Mouse (Mus musculus) cerebellum, adult 8-10 months (tissue): ENCODE measurements at regions not wholly inside any gene's neighbourhood (a gene's known extent, or its start where the extent isn't known, plus 50 kb on each side); places are given as distances from the start of the nearest gene placed in this dataset.

Experiments
- DNase-seq: peaks from one replicate; pipeline ENCODE4 v3.0.0; 2022

DNA sequence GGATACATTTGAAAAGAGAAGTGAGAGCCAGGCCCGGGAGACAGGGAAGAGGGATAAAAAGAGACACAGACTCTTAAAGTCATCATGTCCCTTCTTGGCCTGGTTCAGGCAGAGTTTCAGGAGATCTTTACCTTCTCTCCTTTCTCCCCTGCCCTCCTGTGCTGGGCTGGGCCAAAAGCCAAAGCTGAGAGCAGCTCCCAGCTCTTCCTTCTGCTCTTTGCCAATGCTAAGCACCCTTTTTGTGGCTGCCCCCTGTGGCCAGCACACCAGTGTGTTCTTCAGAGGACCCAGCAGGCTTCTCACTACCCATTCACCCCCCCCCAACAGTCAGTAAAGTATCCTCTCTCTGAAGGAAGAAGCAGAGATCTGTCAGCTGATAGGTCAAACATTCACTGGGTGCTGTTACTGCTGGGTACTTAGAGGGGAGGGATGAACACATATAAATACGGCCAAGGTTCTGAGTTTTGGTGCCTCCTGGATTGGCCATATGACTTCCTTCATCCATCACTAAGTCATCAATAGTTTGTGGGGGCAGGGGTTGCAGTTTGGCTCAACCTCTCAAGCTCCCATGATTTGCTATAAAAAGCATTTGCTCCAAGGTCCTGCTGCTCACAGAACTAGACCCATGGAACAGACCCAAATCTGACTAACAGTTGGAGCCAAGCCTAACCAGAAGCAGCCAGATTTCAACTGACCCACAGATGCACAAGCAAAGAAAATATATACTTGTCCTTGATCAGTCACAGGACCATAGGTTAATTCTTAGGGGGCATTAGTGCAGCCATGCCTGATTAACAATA, 87.7 kb upstream of the Spdye4c start:
- no peak for DNase-seq

DNA sequence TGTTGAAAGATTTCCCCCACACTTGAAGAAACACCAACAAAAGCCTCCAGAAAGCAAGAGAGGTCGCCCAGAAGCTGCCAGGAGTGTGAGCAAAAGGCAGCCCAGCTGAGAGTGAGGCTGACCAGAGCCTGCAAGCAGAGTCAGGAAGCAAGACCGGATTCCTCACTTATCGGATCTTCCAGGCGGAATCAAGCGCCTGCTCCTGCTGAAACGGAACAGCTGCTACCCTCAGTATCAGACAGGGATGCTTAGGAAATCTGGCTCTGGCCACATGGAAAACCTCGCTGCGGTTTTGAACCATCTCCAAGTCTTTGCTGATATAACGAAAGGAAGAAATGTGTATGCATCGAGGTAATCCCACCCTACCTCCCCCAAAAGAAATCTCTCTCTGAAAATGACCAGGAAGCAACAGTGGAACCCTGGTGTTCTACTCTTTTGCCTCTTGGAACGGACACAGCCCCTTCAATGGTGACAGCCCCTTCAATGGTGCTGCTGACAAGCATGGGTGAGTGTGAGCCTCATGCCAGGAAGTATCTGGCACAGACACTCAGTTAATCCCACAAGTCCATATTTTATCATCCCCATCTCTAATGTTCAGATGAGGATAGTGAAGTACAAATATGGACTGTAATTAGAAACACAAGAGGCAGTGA, 83.3 kb upstream of the Spdye4c start:
- DNase-seq = peak; percentile 7

DNA sequence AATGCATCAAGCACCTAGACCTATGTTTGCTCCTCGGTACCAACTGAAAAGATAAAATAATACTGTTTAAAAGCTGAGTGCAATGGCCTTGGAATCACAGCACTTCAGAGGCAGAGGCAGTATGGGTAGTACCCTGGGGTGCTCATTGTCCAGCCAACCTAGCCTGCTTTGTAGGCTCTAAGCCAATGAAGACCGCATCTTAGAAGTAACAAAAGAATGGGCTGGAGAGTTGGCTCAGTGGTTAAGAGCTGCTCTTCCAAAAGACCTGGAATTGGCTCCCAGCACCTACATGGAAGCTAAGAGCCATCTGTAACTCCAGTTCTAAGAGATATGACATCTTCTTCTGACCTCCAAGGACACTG, 82.8 kb upstream of the Spdye4c start:
- no peak for DNase-seq

DNA sequence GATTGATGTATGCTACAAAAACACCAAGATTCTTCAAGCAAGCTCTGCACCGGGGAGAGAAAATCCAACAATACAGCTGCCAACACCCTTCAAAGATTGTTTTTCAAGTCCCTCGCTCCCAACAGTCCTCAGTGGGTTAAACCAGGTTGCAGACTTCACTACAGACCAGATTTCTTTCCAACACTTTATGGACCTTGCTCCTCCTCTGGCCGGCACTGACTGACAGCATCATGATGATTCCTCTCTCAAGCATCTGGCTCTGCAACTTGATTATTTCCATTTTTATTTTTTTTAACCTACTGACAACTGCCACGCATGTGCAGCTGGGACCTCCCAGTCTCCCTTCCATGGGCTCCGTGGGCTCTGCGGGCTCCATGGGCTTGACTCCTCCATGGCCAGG, 79.7 kb upstream of the Spdye4c start:
- no peak for DNase-seq

DNA sequence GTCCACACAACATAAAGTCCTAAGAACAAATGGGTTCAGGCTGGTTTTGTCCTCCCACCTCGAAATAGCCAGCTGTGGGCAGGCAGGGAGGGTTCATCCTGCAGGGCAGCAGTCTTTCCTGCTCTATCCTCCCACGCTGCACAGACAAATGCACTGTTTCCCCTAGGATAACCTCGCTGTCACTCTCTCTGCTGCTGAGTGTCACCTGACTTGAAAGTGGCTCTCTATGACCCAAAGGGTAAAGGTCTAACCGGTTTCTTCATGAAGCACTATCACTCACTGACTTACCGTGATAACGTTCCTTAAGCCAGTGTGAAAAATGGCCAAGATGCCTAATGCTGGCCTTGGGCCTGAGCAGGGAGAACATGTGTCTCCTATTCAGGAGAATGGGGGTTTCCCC, 78.2 kb upstream of the Spdye4c start:
- no peak for DNase-seq

DNA sequence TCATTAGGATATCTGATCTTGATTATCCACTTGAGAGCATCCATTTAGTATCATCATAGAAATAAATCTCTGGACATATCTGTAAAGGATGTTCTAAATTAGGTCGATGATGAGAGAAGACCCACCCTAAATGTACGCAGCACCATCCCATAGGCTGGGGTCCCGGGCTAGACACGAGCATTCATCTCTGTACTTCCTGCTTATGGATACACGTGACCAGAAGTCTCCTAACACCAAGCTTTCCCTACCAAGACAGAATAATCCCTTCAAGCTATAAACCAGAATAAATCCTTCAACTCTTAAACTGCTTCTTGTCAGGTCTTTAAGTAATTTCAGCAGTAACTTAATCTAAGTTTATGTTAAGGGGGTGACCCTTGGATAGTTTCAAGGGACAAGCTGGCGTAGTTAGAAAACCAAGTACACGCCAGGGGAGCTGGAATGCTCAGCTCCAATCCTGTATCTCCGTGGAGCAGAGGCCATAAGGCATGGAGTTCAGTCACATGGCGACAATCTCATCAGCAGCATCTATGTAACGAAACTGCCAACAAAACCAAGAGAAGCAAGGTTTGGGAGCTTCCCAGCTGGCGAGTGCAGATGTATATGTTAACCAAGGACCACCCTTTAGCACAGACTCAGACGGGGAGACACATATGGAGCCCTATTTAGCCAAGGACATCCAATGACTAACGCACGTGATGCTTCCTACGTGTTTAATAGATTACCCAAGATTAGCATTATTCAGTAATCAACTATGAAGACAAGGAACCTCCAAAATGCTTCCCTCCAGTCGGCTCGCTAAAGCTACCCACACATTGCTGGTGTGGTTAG, 76.3 kb upstream of the Spdye4c start:
- no peak for DNase-seq

- no peak for DNase-seq
These were observed 75.3 kb upstream of the Spdye4c start for GRCm38 (mm10) chr2:128515701-128516100.

DNA sequence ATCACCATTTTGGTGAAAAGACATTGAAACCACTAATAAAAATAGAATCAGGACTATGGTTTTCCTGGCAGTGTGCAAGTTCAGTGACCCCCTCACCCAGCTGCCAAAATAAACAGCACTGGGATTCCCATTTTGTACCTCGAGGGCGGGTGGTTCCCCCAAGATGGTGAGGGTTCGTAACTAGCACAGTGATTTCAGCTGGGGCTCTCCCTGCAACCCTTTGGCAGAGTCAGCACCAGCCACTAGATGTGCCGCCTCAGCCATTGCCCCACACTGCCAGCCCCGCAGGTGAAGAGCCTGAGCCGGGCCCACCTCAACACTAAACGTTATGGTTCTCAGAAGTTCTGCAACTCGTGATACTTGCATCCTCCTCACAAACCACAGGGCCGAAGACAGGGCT, 74.3 kb upstream of the Spdye4c start:
- no peak for DNase-seq

GRCm38 (mm10) chr2:128518142-128518541, 72.9 kb upstream of the Spdye4c start:
- no peak for DNase-seq

GRCm38 (mm10) chr2:128521701-128522443, 69.1 kb upstream of the Spdye4c start:
- DNase-seq = no peak

DNA sequence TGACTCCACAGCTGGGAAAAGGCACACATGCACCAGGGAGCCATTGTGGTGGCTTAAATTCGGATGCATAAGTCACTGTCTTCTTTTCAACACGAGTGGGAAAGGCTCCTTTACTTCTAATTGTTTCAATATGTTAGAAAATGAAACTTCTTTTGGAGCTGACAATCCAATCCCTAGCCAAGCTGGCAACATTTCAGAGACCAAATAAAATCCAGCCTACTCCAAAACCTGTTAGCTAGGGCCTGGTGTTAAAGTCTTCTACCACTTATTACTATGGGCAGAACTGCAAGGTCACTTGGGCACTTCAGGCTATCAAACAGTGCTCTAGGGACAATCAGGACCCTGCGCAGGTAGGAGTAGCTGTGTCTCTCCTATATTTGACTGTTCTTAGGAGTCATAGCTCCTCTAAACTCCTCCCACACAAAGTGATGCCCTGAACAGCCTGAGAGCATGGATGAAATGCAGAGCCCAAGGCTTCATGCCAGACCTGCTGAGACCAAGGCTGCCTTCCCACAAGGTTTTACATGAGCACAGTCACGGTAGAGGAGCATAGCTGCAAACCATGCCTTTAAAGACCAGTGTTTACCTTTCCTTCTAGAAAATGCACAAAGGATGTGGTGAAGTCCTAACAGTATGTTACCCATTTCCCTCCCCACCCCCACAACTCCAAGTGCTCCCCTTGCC, 67.4 kb upstream of the Spdye4c start:
- DNase-seq = no peak

- no peak for DNase-seq
These were observed 64.9 kb upstream of the Spdye4c start for GRCm38 (mm10) chr2:128526100-128526499.

- DNase-seq = no peak
These were observed 64.1 kb upstream of the Spdye4c start for GRCm38 (mm10) chr2:128526883-128527344.

DNA sequence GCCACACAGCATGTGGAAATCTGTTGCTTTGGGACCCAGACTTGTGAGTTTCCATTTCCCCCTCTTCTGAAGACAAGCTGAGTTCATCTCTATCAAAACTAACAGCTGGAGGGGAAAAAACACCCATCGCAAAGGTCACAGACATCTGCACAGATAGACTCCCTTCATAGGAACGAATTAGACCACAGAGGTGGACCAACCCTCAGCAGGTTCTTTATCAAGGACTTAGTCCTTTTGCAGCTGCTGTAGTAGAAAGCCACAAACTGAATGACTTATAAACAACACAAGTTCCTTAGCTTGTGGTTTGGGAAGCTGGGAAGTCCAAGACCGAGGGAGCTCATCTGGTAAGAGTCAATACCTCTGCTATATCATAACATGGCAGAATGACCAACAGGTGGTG, 54.7 kb upstream of the Spdye4c start:
- no peak for DNase-seq

DNA sequence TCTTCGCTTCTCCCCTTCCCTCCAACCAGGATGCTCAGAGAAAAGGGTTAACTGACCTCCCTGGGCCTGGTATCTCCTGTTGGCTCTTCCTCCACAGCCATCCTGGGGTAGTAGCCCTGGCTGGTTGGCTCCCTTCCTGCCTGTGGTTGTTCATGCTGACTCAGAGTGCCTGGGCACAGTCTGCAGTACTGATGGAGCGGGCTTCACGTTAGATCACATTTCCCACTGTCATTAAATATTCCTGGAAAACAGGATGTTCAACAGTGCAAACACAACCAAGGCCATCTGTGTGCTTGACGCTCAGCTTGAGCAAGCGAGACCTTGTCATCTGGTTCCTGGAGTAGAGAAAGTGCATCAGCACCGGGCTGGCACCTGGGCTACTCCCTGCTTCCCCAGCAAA, 53.6 kb upstream of the Spdye4c start:
- DNase-seq = no peak

DNA sequence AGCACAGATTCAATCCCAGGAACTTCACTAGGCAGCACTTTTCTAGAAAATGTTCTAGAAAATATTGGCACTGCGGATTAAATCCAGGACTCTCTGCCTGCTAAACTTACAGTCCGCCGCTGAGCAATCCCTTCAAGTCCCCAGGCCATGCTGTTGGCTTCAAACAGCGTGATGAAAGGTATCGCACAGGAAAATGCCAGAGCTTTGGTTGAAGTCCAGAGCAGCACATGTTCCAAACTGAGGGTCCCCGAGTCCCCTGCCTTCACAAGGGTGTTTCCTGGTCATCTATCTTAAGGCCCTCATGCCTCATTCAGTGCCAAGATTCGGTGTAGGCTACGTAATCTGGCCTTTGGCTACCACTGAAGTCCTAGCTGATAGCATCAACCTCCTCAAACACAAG, 52.3 kb upstream of the Spdye4c start:
- no peak for DNase-seq
